Mouse (Mus musculus) neural tube, embryonic 14.5 days (tissue): Measurements from ENCODE around the gene Rtn2. TPM values are rescaled to one million over a fixed set of nuclear protein-coding genes. Genes with fewer than 3 reads are reported as not detected.

Experiments
- ATAC-seq: fragments of 200-750 bp; cut with Nextera tagmentation; 2 replicates; pipeline ENCODE4 v1.8.0; 2017; ENCODE audit warnings: low read depth, mild to moderate bottlenecking, moderate TSS enrichment, moderate library complexity
- H3K27ac ChIP-seq: fragments of 300-500 bp; sonication (generic); 2 replicates; pipeline ENCODE4 v1.5.1; 2014; ENCODE audit warnings: low read depth, mild to moderate bottlenecking, control low read depth, low read length, moderate library complexity, mixed read lengths
- H3K27me3 ChIP-seq: fragments of 300-500 bp; sonication (generic); 2 replicates; pipeline ENCODE4 v1.6.1; 2014; ENCODE audit warnings: low read length; ENCODE audit not compliant: control insufficient read depth, insufficient read depth
- H3K36me3 ChIP-seq: fragments of 300-500 bp; sonication (generic); 2 replicates; pipeline ENCODE4 v1.6.1; 2014; ENCODE audit warnings: low read length, mixed read lengths; ENCODE audit not compliant: control insufficient read depth, insufficient read depth
- H3K4me1 ChIP-seq: fragments of 300-500 bp; sonication (generic); 2 replicates; pipeline ENCODE4 v1.6.1; 2014; ENCODE audit warnings: low read length; ENCODE audit not compliant: control insufficient read depth, insufficient read depth
- H3K4me2 ChIP-seq: fragments of 300-500 bp; sonication (generic); 2 replicates; pipeline ENCODE4 v1.6.1; 2014; ENCODE audit warnings: mild to moderate bottlenecking, low read depth, low read length, control low read depth
- H3K4me3 ChIP-seq: fragments of 300-500 bp; sonication (generic); 2 replicates; pipeline ENCODE4 v1.5.1; 2014; ENCODE audit warnings: low read depth, low read length, control low read depth, mixed read lengths
- H3K9ac ChIP-seq: fragments of 300-500 bp; sonication (generic); replicated peaks from 2 replicates; pipeline ENCODE4 v1.6.1; 2014; ENCODE audit warnings: low read depth, mild to moderate bottlenecking, control low read depth, low read length, mixed read lengths
- H3K9me3 ChIP-seq: fragments of 300-500 bp; sonication (generic); 2 replicates; pipeline ENCODE4 v1.6.1; 2016; ENCODE audit warnings: low read length; ENCODE audit not compliant: control insufficient read depth
- WGBS: fragments of 180-500 bp; shearing (Covaris S2); extraction: QIAGEN DNeasy Blood & Tissue Kit; methylation state at CpG from one replicate; pipeline ENCODE4 v1.1.7; 2014; 5-methylcytosine and 5-hydroxymethylcytosine counted together
- polyA plus RNA-seq: library from polyadenylated mRNA; unstranded; fragments of >200 nt; fragmentation: Nextera tagmentation; extraction: Ambion mirVana; gene quantifications from 2 replicates; pipeline ENCODE4 v1.2.1, GENCODE M21; 2014

Gene Rtn2
- polyA plus RNA-seq, 1 experiment from 2014 or later = 118 TPM

DNA sequence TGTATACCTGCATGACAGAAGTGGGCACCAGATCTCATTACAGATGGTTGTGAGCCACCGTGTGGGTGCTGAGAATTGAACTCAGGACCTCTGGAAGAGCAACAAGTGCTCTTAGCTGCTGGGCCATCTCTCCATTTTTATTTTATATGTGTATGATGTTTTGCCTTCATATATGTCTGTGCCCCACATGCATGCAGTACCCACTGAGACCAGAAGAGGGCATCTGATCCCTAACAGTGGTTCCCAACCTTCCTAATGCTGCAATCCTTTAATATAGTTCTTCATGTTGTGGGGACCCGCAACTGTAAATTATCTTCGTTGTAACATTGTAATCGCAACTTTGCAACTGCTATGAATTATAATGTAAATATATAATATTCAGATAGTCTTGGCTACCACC is 2.3 kb downstream of the Rtn2 start:
- H3K4me3 ChIP-seq = no peak overlapping the region
- no peak overlapping the region for H3K27ac ChIP-seq
- 23% methylated on average over 4 of the region's 4 CpGs for WGBS
- H3K4me2 ChIP-seq = no peak overlapping the region
- H3K9me3 ChIP-seq = no peaks in the 10 kb centered on the region
- H3K9ac ChIP-seq = no peak overlapping the region
- no peak for ATAC-seq
- H3K27me3 ChIP-seq = peaks cover 12% of the 10 kb centered on the region
- H3K36me3 ChIP-seq = peaks cover 20% of the 10 kb centered on the region; the same call in 1 of the 2 replicates
- H3K4me1 ChIP-seq = peaks cover 9% of the 10 kb centered on the region; the same call in 1 of the 2 replicates

DNA sequence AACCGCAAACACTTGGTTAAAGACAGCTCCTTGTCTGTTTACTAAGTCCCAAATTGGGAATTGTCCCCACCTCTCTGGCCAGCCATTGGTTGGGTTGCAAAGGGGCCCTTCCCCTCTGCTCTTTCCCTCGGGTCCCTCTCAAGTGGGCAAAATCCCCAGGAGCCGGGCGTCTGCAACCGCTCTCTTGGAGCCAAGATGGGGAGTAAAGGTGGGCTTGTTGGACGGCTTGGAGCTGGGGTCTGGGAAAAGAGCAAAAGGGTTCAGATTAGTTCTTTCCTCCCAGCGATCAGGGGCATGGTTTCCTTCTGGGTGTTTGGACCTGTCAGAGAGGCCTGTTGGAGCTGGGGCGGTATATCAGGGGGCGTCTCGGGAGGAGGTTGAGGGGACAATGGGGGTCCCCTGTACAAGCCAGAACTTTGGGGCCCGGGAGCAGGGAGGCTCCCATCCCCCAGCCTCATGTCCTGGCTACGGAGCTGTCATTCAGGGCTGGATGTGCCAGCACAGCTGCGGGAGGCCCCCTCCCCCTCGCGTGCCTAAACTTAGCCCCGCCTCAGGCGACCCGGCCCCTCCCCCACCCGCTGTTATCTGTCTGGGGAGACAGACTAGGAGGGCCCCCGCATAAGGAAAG is 8.7 kb downstream of the Rtn2 start:
- Histone ChIP-seq H3K27ac (no peak overlapping the region), H3K4me2 (peak overlapping the region; percentile 27), H3K9ac (no peak overlapping the region), H3K36me3 (peaks cover 26% of the 10 kb centered on the region; the same call in 1 of the 2 replicates), H3K9me3 (no peaks in the 10 kb centered on the region), H3K4me3 (peak overlapping the region; percentile 15; the same call in 1 of the 2 replicates), H3K27me3 (no peaks in the 10 kb centered on the region), H3K4me1 (peaks cover 6% of the 10 kb centered on the region; the same call in 1 of the 2 replicates)
- ATAC-seq = no peak
- under 1% methylated on average over 20 of the region's 20 CpGs for WGBS

DNA sequence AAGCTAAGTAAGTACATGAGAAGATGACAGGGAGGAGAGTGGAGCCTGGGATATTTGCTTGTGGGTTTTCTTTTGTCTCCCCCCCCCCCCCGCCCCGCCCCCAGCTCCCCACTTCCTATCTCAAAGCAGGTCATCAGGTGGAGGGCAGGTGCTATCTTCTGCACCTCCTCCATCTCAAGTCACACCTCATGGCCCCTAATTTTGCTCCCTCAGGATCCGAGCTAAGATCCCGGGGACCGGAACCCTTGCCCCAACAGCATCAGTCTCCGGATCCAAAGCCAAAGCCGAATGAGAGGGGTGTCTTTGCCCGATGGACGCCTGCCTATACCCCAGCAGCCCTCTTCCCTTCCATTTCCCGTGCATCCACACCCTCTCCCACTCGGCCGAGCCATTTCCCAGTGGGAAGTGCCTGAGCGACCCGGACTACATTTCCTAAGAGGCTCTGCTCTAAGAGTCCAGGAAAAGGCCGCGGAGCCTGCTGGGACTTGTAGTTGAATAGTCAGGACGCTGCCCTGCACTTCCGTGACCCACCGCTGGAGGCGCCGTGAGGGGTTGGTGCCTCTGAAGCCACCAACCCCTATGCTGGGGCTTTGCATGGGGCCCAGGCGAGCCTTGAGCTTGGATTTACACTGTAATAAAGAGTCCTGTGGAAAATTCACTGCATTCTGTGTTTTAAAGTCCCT is 13.2 kb downstream of the Rtn2 start:
- H3K27ac ChIP-seq = no peak overlapping the region
- H3K27me3 ChIP-seq = no peaks in the 10 kb centered on the region
- H3K4me1 ChIP-seq = peaks cover 6% of the 10 kb centered on the region; the same call in 1 of the 2 replicates
- peak; percentile 65 for ATAC-seq
- 18% methylated on average over 21 of the region's 22 CpGs for WGBS
- H3K4me3 ChIP-seq = no peak overlapping the region
- no peaks in the 10 kb centered on the region for H3K9me3 ChIP-seq
- 0 out of 2 replicates have a peak, but pooled peaks cover 6% of the 10 kb centered on the region for H3K36me3 ChIP-seq
- no peak overlapping the region for H3K9ac ChIP-seq
- H3K4me2 ChIP-seq = peak overlapping the region; percentile 7; the same call in 1 of the 2 replicates

- WGBS = 85% methylated on average over 6 of the region's 6 CpGs
- H3K4me3 ChIP-seq = no peak overlapping the region
These were observed 14.6 kb downstream of the Rtn2 start for GRCm38 (mm10) chr7:19297034-19297433.

DNA sequence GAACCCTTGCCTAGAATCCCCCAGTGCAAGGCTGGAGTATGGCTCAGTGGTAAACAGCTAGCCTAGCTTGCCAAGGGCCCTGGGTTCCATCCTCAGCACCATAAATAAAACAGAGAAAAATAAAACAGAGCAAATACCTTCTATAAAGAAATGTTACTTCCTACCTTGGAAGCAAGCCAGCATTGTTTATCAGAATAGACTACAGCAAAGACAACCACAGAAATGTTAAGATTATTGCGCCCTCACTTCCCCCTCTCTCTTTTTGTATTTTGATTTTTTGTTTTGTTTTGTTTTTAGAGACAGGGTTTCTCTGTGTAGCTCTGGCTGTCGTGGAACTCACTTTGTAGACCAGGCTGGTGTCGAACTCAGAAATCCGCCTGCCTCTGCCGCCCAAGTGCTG is 15.4 kb downstream of the Rtn2 start:
- ATAC-seq = no peak
- WGBS = 90% methylated on average over 5 of the region's 5 CpGs
- no peaks in the 10 kb centered on the region for H3K9me3 ChIP-seq

More at GRCm38 (mm10) chr7:19297034-19297433, 14.6 kb downstream of the Rtn2 start:
- Histone ChIP-seq H3K4me1 (no peaks in the 10 kb centered on the region), H3K9ac (no peak overlapping the region), H3K27me3 (no peaks in the 10 kb centered on the region), H3K9me3 (no peaks in the 10 kb centered on the region), H3K36me3 (0 out of 2 replicates have a peak, but pooled peaks cover 6% of the 10 kb centered on the region), H3K27ac (no peak overlapping the region), H3K4me2 (no peak overlapping the region)
- no peak for ATAC-seq

GRCm38 (mm10) chr7:19299194-19299593 is 16.8 kb downstream of the Rtn2 start:
- Histone ChIP-seq H3K9me3 (no peaks in the 10 kb centered on the region), H3K27me3 (peaks cover 12% of the 10 kb centered on the region), H3K4me2 (no peak overlapping the region), H3K9ac (no peak overlapping the region), H3K4me3 (no peak overlapping the region), H3K27ac (no peak overlapping the region), H3K36me3 (no peaks in the 10 kb centered on the region), H3K4me1 (0 out of 2 replicates have a peak, but pooled peaks cover 3% of the 10 kb centered on the region)
- ATAC-seq = no peak
- 19% methylated on average over 3 of the region's 3 CpGs for WGBS

More for the DNA sequence above, 15.4 kb downstream of the Rtn2 start:
- H3K27me3 ChIP-seq = peaks cover 3% of the 10 kb centered on the region; the same call in 1 of the 2 replicates
- H3K9ac ChIP-seq = no peak overlapping the region
- 0 out of 2 replicates have a peak, but pooled peaks cover 5% of the 10 kb centered on the region for H3K36me3 ChIP-seq
- H3K4me2 ChIP-seq = no peak overlapping the region
- no peak overlapping the region for H3K4me3 ChIP-seq
- H3K27ac ChIP-seq = no peak overlapping the region
- H3K4me1 ChIP-seq = no peaks in the 10 kb centered on the region

DNA sequence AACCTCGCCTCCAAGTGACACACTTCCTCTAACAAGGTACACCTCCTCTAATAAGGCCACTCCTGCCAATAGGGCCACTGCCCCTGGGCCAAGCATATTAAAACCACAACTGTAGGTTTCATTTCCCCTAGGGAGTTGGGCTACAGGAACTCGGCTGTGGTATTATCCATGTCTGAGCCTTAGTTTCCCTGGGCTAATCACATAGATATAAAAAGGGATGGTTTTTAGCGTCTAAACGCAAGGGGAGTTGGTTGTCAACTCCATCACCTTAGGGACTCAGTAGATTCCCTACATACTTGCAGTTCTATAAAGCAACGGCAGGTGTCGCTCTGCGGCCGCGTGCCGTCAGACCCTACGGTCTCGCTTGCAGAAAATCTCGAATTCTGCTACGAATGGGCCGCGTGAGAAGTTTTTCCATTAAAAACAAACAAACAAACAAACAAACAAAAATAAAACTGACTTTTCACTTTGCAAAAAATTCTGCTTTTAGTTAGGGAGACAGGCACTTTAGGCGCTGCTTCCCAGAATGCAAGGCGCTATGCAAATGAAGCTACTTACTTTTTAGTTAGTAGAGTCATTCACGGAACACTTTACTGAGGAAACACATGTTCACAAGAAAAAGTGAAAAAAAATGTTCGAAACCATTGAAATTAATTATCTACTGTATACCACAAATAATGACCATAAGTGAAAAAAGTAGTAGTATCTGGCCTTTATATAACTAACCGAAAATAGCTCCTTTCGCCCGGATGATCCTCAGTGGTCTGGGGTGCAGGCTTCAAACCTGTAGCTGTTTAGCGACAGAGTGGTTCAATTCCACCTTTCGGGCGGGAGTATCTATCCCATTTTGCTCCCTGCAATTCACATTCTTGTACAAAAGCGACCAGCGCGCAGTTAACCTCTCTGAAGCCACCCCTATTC is 18.3 kb downstream of the Rtn2 start:
- Histone ChIP-seq H3K36me3 (no peaks in the 10 kb centered on the region), H3K4me3 (peak overlapping the region; percentile 37), H3K27ac (no peak overlapping the region), H3K9ac (peak overlapping the region; percentile 29; the same call in 1 of the 2 replicates), H3K27me3 (peaks cover 22% of the 10 kb centered on the region), H3K4me2 (peak overlapping the region; percentile 50), H3K4me1 (0 out of 2 replicates have a peak, but pooled peaks cover 6% of the 10 kb centered on the region), H3K9me3 (no peaks in the 10 kb centered on the region)
- peak; percentile 87 for ATAC-seq
- under 1% methylated on average over 29 of the region's 29 CpGs for WGBS

GRCm38 (mm10) chr7:19301461-19302263 is 19.2 kb downstream of the Rtn2 start:
- H3K9me3 ChIP-seq = no peaks in the 10 kb centered on the region
- WGBS = 12% methylated on average over 16 of the region's 16 CpGs
- peak overlapping the region; percentile 50 for H3K4me2 ChIP-seq
- no peak for ATAC-seq
- peak overlapping the region; percentile 17; the same call in 1 of the 2 replicates for H3K9ac ChIP-seq
- H3K27ac ChIP-seq = no peak overlapping the region
- H3K27me3 ChIP-seq = peaks cover 31% of the 10 kb centered on the region
- peak overlapping the region; percentile 37 for H3K4me3 ChIP-seq
- H3K36me3 ChIP-seq = no peaks in the 10 kb centered on the region
- H3K4me1 ChIP-seq = 0 out of 2 replicates have a peak, but pooled peaks cover 6% of the 10 kb centered on the region
